Mouse (Mus musculus): Measurements from ENCODE around the gene Ankrd44.
A peak's percentile ranks its signal among the peaks of the same experiment; 100 is the strongest.

Gene Ankrd44

DNA sequence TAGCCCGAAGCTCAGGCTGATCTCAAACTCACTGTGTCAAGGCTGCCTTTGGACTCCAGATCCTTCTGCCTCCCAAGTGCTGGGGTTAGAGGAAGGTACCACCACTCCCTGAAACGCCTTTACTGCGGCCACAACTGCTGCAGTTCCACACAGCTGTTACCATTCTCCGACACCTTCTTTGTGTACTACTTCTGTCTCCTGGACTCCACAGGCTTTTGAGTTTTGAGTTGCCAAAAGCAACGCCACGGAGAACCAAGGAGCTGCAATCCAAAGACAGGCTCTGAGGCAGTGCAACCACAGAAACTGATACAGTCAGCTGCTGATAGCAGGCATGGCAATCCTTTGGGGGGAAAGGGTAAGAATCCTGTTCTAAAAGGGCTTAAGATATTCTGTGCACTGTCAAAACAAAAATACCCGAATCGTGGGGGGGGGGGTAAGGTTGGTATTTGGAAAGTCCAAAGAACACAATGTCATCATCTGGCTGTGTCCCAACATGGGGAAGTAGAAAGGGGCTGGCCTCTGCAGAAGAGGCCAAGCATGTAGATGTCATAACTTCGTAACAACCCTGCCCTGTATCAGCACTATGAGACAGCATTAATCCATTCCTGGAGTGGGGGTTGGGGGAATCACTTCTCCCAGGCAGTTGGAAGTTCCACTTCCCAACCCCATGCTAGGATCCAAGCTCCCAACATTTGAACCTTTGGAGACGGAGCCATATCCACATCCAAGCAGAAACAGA lies 116.2 kb downstream of the Ankrd44 start:
- DNase-seq (ENCODE audit: low read depth, low spot score): no peak

DNA sequence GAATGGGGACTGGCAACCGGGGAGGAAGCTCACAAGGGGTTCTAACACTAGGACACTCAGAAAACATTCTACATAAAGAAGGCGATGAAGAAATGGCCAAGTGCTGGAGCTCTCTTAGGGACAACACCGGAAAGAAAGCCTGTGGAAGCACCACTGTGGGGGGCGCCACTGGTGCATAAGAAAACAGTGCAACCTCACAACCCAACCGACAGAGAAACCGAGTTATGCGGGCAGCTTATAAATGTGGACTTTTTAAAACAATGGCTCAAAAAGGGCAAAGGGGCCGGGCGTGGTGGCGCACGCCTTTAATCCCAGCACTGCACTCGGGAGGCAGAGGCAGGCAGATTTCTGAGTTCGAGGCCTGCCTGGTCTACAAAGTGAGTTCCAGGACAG lies 117.1 kb downstream of the Ankrd44 start:
- DNase-seq (ENCODE audit: low read depth, low spot score): no peak

DNA sequence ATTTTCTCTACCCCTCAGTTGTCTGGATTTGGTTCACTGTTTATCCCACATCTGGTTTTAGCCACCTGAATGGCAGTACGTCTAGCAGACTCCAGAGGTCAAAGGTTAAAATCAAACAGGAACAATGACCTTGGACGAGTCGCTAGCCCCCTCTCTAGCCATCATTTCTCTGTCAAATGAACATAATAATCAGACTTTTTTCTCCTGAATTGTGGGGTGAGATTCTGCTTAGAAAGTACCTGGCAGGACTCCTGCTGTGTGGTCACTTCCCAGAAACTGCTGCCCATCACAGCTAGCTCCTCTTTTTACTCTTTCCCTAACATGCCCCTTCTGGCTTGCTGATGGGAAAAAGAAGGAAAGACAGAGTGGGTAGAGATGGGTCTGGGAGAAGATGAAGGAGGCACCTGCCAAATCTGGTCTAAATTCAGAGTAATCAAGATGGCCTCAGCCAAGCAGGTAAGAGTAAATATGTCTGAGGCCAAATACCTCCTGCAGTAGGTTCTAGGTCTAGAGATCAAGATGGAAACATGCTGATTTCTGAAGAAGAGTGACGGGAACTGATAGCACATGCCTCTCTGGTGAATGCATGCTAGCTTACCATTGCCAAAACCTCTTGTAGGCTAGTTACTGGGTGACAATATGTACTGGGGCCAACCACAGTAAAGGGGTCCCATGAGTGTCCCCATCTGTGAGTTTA lies 117.6 kb downstream of the Ankrd44 start:
- DNase-seq (ENCODE audit: low read depth, low spot score): no peak

GRCm38 (mm10) chr1:54807832-54808231 lies 118.4 kb downstream of the Ankrd44 start:
- no peak for DNase-seq (ENCODE audit: low read depth, low spot score)

GRCm38 (mm10) chr1:54806116-54806850 lies 119.9 kb downstream of the Ankrd44 start:
- no peak for DNase-seq (ENCODE audit: low read depth, low spot score)

GRCm38 (mm10) chr1:54804406-54804805 lies 121.8 kb downstream of the Ankrd44 start:
- no peak for DNase-seq (ENCODE audit: low read depth, low spot score)

- peak; percentile 9 for DNase-seq (ENCODE audit: low read depth, low spot score)
Measured at GRCm38 (mm10) chr1:54802703-54803102, 123.5 kb downstream of the Ankrd44 start.

DNA sequence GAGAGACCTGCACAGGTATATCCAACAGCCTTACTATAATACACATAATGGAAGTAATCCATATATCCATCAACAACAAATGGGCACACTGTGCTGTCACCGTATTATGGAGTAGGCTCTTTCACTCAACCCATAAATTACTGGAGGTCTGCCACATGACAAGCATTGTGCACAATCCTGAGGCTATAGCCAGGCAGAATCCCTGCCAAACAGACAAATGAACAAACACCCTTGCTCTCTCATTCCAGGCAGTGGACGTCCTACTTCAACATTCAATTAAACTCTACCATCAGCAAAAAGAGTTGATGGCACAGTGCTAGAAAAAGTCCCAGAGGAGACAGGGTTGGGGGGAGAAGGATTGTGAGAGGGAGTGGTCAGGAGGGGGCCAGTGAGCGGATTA lies 124.9 kb downstream of the Ankrd44 start:
- no peak for DNase-seq (ENCODE audit: low read depth, low spot score)

DNA sequence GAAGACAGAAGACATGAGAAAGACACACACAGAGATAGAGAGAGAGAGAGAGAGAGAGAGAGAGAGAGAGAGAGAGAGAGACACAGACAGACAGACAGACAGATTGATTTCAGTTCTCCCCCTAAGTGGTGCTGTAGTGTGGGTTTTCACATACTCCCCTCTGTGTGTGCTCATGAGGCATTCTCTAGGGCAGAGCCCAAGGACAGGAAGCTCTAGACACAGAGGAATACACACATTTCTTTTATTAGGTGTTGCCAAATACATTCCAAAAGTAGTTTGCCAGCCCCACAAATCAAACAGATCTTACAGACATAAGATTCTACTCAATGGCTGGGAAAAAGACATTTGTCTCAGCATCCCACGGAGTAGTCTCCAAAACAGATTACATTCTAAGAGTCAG lies 126.8 kb downstream of the Ankrd44 start:
- DNase-seq (ENCODE audit: low read depth, low spot score): no peak

DNA sequence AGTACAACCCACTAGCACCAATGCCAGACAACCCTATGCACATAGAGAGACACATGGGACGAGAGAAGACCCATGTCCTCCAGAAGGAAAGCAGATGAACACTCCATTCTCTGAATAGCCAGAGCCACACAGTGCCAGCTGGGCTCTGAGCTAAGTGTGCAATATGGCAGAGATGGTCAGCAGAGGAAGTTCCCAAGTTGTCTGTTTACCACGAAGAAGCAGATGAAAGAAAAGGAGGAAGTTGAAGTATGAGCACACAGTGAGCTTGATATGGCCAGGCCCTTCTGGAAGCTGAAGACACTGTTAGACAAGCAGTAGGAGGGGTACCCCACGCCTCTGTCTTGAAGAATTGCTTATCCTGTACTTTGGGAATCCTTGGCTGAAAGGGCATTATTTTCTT lies 127.8 kb downstream of the Ankrd44 start:
- no peak for DNase-seq (ENCODE audit: low read depth, low spot score)

DNA sequence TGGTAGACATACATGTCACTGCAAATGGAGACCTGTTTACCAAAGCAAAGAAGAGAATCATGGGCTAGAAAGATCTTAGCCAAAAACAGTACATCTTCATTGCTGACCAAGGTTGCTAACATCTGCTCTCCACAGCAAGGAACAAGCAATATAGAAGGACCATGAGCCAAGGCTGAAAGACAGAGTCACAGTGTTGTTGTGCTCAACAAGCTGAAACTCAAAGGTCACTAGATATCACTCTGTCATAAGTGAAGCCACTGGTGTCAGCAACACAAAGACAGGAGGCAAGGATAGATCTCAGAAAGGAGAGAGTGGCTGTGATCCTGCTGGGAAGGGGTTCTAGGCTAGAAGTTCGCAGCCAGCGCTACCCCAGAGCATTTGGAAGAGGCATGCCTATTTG lies 131.5 kb downstream of the Ankrd44 start:
- no peak for DNase-seq (ENCODE audit: low read depth, low spot score)

DNA sequence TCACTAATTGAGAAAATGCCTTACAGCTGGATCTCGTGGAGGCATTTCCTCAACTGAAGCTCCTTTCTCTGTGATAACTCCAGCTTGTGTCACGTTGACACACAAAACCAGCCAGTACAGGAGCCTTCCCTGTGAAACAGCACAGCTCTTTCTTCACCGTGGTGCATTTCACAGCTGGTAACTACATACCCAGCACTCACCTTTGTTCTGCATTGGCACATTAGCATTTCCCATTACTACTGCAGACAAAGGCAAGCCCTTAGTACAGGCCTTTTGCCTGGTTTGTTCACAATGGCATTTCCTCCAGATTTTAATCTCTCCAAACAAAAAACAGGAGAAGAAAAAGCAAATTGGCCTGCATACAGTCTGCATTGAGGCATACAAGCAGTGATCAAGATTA lies 134.8 kb downstream of the Ankrd44 start:
- no peak for DNase-seq (ENCODE audit: low read depth, low spot score)

DNA sequence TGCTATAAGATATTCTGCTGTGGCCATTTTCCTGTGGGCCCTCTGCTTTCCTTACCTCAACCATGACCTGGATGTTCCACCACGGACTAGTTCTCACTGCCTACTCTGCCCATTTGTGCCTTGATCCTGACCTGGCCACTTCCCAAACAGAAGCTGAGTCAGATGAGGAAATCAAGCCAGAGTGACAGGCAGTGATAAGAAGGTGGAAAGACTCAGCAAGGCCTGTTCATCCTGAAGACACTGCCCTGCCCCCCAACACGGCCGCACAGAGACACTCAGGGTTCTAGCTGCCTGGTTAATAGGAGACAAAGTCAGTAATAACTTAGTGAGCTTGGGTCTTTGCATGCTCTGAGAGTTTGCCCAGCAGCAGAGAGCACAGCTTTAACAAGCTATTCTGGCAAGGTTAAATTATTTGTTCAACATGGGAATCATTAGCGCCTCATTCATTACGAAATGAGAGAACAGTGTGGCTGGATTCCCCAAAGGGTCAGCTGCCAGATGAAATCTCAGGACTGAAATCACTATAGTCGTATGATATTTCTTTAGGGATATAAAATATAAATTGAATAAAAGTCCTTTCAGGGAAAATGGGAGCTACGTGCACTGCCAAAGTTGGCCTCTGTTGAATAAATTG lies 136.7 kb downstream of the Ankrd44 start:
- peak; percentile 9 for DNase-seq (ENCODE audit: low read depth, low spot score)

GRCm38 (mm10) chr1:54788337-54788736 lies 137.8 kb downstream of the Ankrd44 start:
- DNase-seq (ENCODE audit: low read depth, low spot score): no peak

DNA sequence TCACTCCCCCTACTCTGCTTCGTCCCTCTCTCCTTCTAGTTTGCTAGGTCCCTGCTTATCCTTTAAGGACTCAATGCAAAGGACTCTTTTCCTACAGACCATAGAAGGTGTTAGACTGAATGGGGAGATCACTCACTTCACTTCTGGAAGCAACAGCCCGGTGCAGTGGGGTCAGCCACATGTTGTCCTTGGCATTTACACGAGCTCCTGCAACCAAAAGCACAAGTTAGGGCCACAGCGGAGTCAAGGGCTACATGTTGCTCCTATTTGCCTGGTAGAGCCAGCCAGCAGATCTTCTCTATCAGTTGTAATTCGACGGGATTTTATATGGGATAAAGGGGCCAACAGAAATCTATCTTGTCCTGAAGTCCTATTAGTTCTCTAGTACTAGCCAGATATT lies 148.0 kb downstream of the Ankrd44 start:
- DNase-seq (ENCODE audit: low read depth, low spot score): no peak

DNA sequence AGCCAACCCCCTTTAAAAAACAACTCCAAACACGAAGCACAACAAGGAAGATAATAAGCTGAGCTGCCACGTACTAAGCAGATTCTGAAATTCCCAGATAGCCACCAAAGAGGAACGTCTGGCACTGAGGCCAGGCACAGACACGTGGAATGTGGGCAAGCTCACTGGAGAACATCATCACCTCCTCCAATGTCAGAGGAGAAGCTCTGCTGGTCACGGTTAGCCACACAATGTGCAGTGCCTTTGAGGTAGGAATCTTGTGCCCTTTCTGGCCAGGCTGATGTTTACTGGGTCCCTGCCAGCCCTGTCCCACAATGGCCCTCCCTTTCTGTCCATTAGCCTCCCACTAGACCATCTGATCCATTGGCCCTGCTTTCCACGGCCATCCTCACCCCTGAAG lies 149.1 kb downstream of the Ankrd44 start:
- DNase-seq (ENCODE audit: low read depth, low spot score): no peak

GRCm38 (mm10) chr1:54776116-54776515 lies 150.1 kb downstream of the Ankrd44 start:
- no peak for DNase-seq (ENCODE audit: low read depth, low spot score)

DNA sequence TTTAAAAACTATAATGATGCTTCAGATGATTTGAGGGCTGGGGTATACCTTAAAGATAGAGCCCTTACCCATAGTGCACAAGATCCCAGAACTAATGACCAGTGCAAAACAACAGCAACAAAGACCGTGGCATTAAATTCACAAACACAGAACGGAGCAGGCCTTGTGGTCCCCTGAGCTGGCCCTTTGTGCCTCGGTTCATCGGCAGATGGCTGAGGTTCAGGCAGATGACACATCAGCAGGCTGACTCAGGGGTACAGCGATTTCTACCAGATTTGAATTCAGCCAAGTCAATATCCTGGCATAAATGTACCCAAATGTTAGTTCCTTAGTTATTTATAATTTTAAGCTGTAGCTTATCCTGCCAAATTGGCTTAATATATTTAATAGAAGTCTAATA lies 153.3 kb downstream of the Ankrd44 start:
- no peak for DNase-seq (ENCODE audit: low read depth, low spot score)

DNA sequence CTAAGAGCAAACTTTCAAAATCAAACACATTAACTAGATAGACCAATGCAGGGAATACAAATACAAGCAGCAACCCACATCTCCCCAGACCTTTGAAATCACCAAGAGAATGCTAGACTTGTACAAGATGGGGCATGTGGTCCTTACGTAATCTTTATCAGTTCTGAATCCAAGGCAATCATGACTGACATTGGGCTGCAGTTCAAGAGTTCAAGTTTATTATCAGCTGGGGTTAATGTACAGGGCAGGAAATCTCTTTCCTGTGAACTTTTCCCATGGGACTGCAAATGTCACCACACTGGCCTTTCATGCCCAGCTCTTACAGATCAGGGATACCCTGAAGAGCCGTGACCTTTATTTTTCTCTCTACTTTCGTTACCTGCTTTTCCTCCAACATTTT lies 154.7 kb downstream of the Ankrd44 start:
- no peak for DNase-seq (ENCODE audit: low read depth, low spot score)

GRCm38 (mm10) chr1:54767221-54767620 lies 159.0 kb downstream of the Ankrd44 start:
- no peak for DNase-seq (ENCODE audit: low read depth, low spot score)

DNA sequence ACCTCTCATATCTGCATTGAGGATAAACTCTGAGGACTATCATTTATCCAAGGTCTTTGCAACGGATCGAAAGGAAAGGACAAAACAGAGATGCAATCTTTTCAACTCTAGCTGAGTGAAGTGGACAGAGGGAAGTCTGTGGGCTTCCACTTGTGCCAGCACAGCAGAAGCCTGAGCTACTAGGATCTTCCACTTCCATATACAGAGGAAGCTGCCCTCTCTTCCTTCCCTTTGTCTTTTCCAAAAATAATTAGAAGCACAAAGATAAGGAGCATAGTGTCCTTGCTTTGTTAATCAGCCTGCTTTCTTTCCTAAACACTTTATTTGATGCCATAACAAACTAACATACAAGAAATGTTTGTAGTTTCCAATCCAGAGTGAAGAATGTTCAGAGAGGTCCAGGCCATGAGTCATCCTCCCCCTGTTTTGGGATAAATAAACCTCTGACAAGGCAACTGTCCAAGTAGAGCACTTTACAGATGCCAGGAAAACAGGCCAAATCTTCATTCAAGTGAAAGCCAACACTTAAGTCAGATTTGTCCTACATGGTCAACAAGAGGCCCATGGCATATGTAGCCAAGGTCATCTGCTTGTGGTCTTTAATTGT lies 160.5 kb downstream of the Ankrd44 start:
- DNase-seq (ENCODE audit: low read depth, low spot score): no peak
